Mouse (Mus musculus) MN1 (cell line): ENCODE results near the gene Pias4.
"Not testable (repeated sequence)": the region's sequence is repeated elsewhere in the genome, so short reads cannot be mapped to it uniquely, and the experiment has no call there.

Source experiments
- DNase-seq: peaks from one replicate; pipeline ENCODE4 v3.0.0-alpha.2; 2016; ENCODE audit warnings: low spot score

Pias4 gene

DNA sequence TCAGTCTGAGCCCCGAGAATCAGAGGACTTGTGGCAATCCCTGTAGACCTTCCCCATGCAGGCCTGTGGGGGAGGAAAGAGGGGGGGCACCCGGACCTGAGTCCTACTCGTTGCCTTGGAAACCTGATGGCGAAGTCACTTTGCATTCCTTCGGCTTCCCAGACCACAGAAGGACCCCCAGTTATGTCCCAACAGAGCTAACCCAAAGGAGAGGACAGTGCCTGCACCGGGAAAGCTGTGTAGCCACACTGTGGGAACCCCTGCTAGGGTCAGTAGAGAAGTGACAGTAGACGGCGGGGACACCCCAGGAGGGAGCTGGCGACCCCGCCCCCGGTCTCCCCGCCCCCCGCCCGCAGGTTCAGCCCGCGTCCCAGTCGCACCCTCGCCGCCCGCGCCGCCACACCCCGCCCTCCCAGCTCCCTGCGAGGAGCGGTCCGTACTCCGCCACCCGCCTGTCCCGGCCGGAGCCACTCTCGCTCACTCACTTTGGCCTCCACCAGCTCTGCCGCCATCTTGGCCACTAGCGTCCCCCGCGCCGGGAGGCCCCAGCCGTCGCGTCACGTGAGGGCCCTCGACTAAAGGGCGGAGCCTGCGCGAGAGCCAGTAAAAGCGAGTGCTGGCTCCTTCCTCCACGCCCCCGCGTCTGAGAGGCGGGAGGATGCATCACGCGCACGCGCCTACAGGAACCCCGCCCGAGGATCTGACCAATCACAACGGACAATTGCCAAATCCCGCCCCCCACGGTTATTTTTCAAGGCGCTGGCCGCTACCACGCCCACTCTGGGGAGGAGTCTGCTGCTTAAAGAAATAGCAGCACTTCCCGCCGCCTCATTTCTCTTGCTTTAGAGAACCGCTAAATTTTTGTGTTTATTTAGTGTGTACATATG, at the start of gene Pias4:
Gene Pias4, minus strand, starts transcription at position 724 of the 887 bp plus-strand sequence.
- peak; percentile 100 for DNase-seq

- DNase-seq = not testable (repeated sequence)
Observed at GRCm38 (mm10) chr10:81217267-81217666, 49.5 kb upstream of the Pias4 start.

- DNase-seq = no peak
Observed at GRCm38 (mm10) chr10:81216810-81217209, 49.1 kb upstream of the Pias4 start.

DNA sequence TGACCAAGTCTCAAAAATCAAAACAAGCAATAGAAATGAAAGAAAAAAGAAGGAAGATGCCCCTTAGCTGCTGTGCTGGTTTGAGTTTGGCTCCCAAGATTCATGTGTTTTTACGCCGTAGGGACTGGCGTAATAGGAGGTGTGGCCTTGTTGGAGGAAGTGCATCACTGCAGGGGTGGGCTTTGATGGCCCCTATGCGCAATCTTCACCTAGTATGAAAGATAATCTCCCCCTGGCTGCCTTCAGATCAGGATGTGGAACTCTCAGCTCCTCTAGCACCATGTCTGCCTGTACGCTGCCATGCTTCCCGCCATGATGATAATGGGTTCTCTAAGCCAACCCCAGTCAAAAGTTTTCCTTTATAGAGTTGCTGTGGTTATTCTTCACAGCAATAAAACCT, 48.5 kb upstream of the Pias4 start:
- DNase-seq = no peak

DNA sequence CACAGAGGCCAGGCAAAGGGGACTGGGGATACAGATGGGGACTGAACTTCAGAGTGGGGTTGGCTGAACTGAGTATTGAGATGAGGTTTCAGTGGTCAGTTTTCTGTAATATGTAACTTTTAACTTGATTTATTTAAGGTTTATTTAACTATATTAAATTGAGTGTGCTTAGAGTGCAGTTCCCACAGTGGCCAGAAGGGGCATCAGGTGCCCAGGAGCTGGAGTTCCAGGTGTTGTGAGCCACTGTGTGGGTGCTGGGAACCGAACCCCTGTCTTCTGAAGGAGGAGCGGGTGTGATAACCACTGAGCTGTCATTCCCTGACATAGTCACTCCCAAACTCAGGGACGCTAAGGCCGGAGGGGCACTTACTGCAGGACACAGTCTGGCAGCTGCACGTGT, 42.4 kb upstream of the Pias4 start:
- no peak for DNase-seq

GRCm38 (mm10) chr10:81204137-81204536, 36.4 kb upstream of the Pias4 start:
- no peak for DNase-seq

DNA sequence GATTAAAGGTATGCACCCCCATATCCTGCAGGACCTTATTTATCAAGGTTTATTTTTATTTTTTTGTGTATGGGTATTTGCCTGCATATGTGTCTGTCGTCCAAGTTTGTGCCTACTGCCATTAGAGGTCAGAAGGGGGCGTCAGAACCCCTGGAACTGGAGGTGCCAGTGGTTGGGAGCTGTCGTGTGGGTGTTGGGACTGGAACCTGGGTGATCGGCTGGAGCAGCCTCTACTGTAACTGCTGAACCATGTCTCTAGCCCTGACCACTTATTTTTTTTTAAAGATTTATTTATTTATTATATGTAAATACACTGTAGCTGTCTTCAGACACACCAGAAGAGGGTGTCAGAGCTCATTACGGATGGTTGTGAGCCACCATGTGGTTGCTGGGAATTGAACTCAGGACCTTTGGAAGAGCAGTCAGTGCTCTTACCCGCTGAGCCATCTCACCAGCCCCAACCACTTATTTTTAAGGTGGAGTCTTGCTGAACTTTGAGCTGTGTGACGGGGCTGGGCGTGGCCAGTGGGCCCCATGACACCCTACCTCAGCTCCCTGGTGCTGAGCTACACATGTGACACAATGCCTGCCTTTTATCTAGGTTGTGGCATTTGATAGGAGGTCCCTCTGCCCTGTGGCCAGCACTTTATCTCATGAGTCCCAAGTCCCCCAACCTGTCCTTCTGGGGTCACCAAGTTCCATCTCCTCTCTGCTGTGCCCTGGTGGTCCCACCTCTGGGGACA, 35.4 kb upstream of the Pias4 start:
- DNase-seq = no peak

DNA sequence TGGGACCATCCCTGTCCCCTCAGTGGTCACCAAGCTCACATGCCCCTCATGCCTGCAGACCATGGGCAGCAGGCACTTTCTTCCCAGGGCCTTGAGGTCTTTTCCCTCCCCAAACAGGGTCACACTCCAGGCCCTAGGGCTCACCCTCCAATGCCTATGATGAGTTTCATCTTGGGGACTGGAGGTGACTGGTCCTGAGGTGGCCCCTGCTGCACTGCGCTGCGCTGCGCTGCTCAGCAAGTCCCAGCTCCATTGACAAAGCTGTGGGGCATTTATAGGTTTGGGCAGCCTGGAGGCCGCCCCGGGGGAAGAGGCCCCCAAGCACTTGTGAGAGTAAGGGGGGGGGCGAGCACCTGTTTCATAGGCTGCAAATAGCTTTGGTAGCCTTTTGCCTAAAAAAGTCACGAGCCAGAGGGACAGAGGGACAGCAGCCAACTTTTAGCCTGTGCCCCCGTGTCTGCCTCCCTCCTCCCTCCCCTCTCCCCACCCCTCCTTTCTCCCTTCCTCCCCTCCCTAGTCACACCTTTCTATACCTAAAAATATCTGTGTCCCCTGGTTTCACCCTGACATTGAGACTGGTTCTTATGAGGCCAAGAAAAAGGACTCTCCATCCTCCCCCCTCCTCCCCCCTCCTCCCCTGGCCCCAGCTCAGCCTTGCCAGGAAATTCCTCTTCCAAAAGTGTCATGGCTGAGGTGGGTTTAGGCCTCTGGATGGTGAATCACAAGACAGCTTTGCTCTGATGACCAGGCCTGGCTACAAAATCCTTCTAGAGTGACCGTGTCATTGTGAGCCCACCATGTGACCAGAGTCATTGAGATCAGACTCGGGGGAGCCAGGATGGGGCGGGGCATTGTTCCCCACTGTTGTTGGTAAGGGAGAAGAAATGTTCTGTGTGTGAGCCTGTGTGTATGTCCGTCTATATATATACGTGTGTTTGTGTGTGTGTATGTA, 34.4 kb upstream of the Pias4 start, which contains the start of gene Nmrk2:
Gene Nmrk2, minus strand, starts transcription at position 245 of the 952 bp plus-strand sequence.
- peak; percentile 31 for DNase-seq

DNA sequence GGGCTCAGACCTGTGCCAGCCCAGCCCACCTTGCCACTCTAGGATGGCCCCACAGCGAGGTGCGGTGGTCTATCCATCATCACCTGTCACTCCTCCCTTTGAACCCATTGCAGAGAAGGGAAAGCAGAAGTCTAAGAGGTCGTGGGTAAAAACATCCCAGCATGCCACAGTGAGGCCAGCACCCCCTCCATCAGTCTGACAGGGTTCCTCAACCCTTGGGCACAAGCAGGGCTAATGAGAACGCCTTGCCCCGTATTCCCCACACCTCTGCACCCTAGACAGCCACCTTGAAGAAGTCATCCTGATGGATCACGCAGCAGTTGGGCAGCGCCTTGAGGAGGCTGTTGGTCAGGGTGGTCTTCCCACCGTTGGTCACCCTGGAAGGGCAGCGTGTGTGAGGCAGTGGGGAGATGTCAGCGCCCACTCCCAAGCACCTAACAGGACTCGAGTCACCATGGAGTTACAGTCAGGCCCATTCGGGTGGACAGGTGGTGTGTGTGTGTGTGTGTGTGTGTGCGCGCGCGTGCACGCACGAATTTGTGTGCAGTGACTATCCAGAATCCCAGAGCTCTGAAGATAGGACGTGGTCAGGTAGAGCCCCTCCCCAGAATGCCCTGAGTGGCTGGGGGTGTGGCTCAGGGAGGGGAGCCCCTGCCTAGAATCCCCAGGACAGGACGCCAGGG, 33.0 kb upstream of the Pias4 start:
- no peak for DNase-seq

DNA sequence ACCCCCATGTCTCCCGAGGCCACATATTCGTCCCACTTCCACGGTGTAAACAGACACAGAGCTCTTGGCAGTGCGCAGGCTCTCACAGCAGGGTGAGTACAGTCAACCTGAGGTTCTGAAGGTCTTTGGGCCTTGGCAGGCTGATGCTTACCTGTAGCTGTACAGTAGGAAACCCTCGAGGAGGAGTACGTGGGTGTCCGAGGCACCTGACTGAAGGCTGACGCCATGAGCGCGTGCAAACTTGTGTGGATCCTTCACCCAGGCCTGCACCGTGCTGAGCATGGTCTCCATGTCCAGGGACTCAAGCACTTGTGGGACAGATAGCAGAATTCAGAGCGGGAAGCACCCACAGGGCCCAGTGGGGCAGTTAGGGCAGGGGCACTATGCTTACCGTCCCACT, 32.4 kb upstream of the Pias4 start:
- no peak for DNase-seq

GRCm38 (mm10) chr10:81198990-81199389, 31.3 kb upstream of the Pias4 start:
- no peak for DNase-seq

- peak; percentile 79 for DNase-seq
Observed at GRCm38 (mm10) chr10:81198230-81198629, 30.5 kb upstream of the Pias4 start.

GRCm38 (mm10) chr10:81197305-81197704, 29.6 kb upstream of the Pias4 start:
- no peak for DNase-seq

DNA sequence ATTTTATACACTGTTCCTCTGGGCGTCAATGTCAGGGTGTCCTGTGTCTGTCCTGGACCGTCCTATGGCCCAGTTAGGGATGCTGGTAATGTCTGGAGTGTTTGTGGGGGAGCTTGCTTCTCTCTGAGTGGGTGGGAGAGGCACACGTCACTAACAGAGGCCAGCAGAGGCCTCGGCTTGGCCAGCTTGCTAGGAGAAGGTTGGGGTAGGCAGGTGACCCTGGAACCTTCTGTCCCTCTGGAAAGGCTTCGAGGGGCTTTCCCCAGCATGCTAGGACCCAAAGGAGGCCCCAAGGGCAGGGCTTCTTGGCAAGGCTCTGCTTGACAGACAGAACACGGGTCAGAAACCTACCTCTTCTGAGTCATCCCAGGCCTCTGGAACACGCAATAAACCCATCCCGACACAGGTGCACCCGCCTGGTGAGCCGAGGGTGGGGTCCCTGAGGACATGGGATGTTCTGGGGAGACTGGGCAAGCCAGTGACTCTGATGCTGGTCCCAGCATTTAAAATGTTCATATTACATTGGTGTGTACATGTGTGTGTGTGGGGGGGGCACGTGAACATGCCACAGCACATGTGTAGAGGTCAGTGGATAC, 28.8 kb upstream of the Pias4 start:
- no peak for DNase-seq

- no peak for DNase-seq
Observed at GRCm38 (mm10) chr10:81195300-81195699, 27.6 kb upstream of the Pias4 start.

- no peak for DNase-seq
Observed at GRCm38 (mm10) chr10:81193991-81194774, 26.5 kb upstream of the Pias4 start.

DNA sequence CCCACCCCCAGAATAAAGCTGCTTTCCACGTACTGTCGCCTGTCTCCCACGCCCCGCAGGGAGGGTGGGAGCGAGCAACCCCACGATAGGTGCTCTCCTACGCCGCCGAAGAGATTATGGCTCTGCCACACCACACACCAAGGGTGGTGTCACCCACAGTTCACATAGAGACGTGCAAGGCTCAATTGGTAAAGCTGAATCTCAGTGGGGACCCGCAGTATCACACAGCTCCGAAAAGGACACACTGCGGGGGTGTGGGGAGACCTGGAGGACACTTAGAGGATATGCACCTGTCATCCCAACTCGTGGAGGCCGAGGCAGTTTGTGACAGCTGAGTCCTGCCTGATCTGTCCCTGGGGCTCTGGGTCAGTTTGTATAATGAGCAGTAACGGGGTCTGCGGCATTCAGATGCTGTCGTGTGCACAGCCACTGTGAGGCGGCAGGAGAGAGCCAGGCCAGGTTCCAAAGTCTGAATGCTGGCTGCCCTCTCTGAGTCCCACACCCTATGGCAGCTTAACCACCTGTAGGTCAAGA, 25.3 kb upstream of the Pias4 start:
- no peak for DNase-seq

DNA sequence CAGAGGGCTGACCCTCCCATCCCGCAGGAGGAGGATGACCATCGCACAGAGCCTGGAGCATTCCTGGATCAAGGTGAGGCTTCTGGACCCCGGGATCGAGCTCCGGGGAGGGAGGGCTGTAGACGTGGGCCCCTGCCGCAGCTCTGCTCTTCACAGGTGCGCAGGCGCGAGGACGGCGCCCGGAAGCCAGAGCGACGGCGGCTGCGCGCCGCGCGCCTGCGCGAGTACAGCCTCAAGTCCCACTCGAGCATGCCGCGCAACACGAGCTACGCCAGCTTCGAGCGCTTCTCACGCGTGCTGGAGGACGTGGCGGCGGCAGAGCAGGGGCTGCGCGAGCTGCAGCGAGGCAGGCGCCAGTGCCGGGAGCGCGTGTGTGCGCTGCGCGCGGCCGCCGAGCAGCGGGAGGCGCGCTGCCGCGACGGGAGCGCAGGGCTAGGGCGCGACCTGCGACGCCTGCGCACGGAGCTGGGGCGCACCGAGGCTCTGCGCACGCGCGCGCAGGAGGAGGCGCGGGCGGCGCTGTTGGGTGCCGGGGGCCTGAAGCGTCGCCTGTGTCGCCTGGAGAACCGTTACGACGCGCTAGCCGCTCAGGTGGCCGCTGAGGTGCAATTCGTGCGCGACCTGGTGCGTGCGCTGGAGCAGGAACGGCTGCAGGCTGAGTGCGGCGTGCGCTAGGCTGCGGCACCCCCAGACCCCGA, 24.7 kb upstream of the Pias4 start:
- DNase-seq = no peak

DNA sequence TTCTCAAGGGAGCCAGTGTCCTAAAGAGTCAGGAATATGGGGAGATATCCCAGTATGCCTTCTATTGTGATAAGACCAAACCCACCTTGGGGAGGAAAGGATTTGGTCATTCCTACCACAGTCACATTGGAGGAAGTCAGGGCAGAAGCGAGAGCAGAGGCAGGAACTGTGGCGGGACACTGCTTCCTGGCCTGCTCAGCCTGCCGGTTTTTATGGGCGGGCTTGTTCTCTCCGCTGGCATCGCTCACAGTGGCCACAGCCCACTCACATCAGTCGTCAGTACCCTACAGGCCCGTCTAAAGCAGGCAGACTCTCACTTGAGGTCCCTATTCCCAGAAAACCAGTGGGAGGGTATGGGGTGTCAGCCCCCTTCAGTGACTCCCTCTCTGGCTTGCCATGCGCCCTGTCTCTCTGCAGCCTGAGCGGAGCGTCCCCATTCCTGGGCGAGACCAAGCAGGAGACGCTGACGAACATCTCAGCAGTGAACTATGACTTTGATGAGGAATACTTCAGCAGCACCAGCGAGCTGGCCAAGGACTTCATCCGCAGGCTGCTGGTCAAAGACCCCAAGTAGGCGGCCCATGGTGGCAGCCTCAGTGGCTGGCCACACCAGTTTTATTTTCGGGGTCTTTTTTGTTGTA, 23.7 kb upstream of the Pias4 start:
- no peak for DNase-seq
